Mouse (Mus musculus) frontal cortex, adult (tissue): ENCODE measurements at regions not wholly inside any gene's neighbourhood (a gene's known extent, or its start where the extent isn't known, plus 50 kb on each side); places are given as distances from the start of the nearest gene placed in this dataset.

Experiments
- ATAC-seq: cut with Nextera tagmentation; 2 replicates; pipeline ENCODE4 v1.9.2; 2017; ENCODE audit warnings: mild to moderate bottlenecking, moderate library complexity, mixed read lengths; ENCODE audit not compliant: low TSS enrichment

- ATAC-seq: peak; percentile 86
Observed at GRCm38 (mm10) chr7:93646658-93647057, 567.0 kb downstream of the Fam181b start.

- no peak for ATAC-seq
Observed at GRCm38 (mm10) chr7:93665805-93666204, 586.1 kb downstream of the Fam181b start.

- no peak for ATAC-seq
Observed at GRCm38 (mm10) chr7:93671827-93672226, 592.2 kb downstream of the Fam181b start.

- ATAC-seq: no peak
Observed at GRCm38 (mm10) chr7:93672496-93672895, 592.8 kb downstream of the Fam181b start.
